Comparison of ENCODE assay signal across 8 mouse cellular contexts in genomic region chr15:79110528-79110927, GRCm38 (mm10). TPM values are rescaled to one million over a fixed set of nuclear protein-coding genes. Genes with fewer than 3 reads are reported as not detected.
DNase-seq lines count a peak whose midpoint lies in the region; ATAC-seq and TF ChIP-seq lines count a peak whose summit lies in the region.

No protein-coding gene starts in this region.

- TF ChIP-seq RAD21 in CH12.LX (IDR thresholded peaks at IDR 0.05; ENCODE audit: low read depth, low read length) = no peak

- no peak for TF ChIP-seq POLR2A in CH12.LX (IDR thresholded peaks at IDR 0.05; ENCODE audit: low read depth, low read length)

- DNase-seq in heart, embryonic 10.5 days (ENCODE audit: low spot score) = no peak
- no peak for DNase-seq in heart, postnatal 36 days
- no peak for DNase-seq in CH12.LX (ENCODE audit: extremely low read depth)
- DNase-seq in forebrain, postnatal 0 days = no peak
- no peak for DNase-seq in thymus, postnatal 0 days (ENCODE audit: low spot score)

- no peaks in the 10 kb centered on the region for H3K27me3 ChIP-seq in heart, embryonic 10.5 days (ENCODE audit: insufficient read depth, poor library complexity, severe bottlenecking)
- H3K27me3 ChIP-seq in CH12.LX (replicated peaks) = no peaks in the 10 kb centered on the region
- no peaks in the 10 kb centered on the region for H3K27me3 ChIP-seq in forebrain, postnatal 0 days (ENCODE audit: insufficient read depth, low read length)
- H3K27me3 ChIP-seq in liver, embryonic 15.5 days = peaks cover 33% of the 10 kb centered on the region

- H3K79me2 ChIP-seq in CH12.LX (replicated peaks; ENCODE audit: control insufficient read depth, extremely low read depth, insufficient read depth, poor library complexity, severe bottlenecking) = peaks cover 13% of the 10 kb centered on the region; the same call in 1 of the 2 replicates

- peak overlapping the region; percentile 77 for H3K9ac ChIP-seq in CH12.LX (ENCODE audit: insufficient read depth, low read depth)
- 0 out of 2 replicates have a peak overlapping the region, but pooled peaks have one; percentile 91 for H3K9ac ChIP-seq in forebrain, postnatal 0 days
- no peak overlapping the region for H3K9ac ChIP-seq in liver, embryonic 15.5 days

- dilution Hi-C loops in CH12.LX (cut with MboI; ENCODE audit: extremely low pct_ligation_motif_present, extremely low pct_unique_long_range_greater_than_20kb, low sequenced_read_pairs) = no loop called here

- no peaks in the 10 kb centered on the region for H3K9me3 ChIP-seq in heart, embryonic 10.5 days
- no peaks in the 10 kb centered on the region for H3K9me3 ChIP-seq in CH12.LX (replicated peaks; ENCODE audit: low read length)
- no peaks in the 10 kb centered on the region for H3K9me3 ChIP-seq in forebrain, postnatal 0 days (ENCODE audit: low read length)
- H3K9me3 ChIP-seq in liver, embryonic 15.5 days (replicated peaks) = no peaks in the 10 kb centered on the region

- peaks cover 32% of the 10 kb centered on the region for H3K36me3 ChIP-seq in heart, embryonic 10.5 days
- H3K36me3 ChIP-seq in CH12.LX (replicated peaks in 1 of 2; ENCODE audit: control insufficient read depth in 1 of 2, insufficient read depth in 1 of 2, low read length in 1 of 2) = peaks cover 16 to 42% of the 10 kb centered on the region in 2 experiments
- 0 out of 2 replicates have a peak, but pooled peaks cover 12% of the 10 kb centered on the region for H3K36me3 ChIP-seq in forebrain, postnatal 0 days (ENCODE audit: insufficient read depth)
- H3K36me3 ChIP-seq in liver, embryonic 15.5 days (replicated peaks) = no peaks in the 10 kb centered on the region

- ATAC-seq in forebrain, postnatal 0 days = no peak
- no peak for ATAC-seq in liver, embryonic 15.5 days (ENCODE audit: insufficient read depth)
- ATAC-seq in CD4-positive, CD25-positive, alpha-beta regulatory T cell, adult 4 months = no peak
- no peak for ATAC-seq in megakaryocyte progenitor cell, adult 5-6 weeks (replicated peaks; ENCODE audit: poor library complexity)

- H3K4me3 ChIP-seq in heart, embryonic 10.5 days = peak overlapping the region; percentile 84
- no peak overlapping the region for H3K4me3 ChIP-seq in CH12.LX (replicated peaks in 1 of 3; ENCODE audit: low read depth in 2 of 3, low read length in 2 of 3, poor library complexity in 1 of 3)
- peak overlapping the region; percentile 86; the same call in 1 of the 2 replicates for H3K4me3 ChIP-seq in forebrain, postnatal 0 days (ENCODE audit: low read depth, low read length)
- H3K4me3 ChIP-seq in liver, embryonic 15.5 days (replicated peaks) = no peak overlapping the region

- intact Hi-C loops in heart, postnatal 36 days (cut with DNase I) = loop anchor here (2.0 kb wide), 1 partner anchor 14 kb away; no protein-coding TSS in a partner anchor

- WGBS in heart, embryonic 10.5 days = 68% methylated on average over 2 of the region's 2 CpGs
- WGBS in forebrain, postnatal 0 days = 42% methylated on average over 2 of the region's 2 CpGs
- 65% methylated on average over 2 of the region's 2 CpGs for WGBS in liver, embryonic 15.5 days (ENCODE audit: insufficient replicate concordance)

- peaks cover 49% of the 10 kb centered on the region for H3K4me1 ChIP-seq in heart, embryonic 10.5 days
- H3K4me1 ChIP-seq in CH12.LX (ENCODE audit: control insufficient read depth in 1 of 2, insufficient read depth in 2 of 2) = peaks cover 9 to 34% of the 10 kb centered on the region in 2 experiments
- peaks cover 22% of the 10 kb centered on the region; the same call in 1 of the 2 replicates for H3K4me1 ChIP-seq in forebrain, postnatal 0 days (ENCODE audit: insufficient read depth)
- H3K4me1 ChIP-seq in liver, embryonic 15.5 days (replicated peaks) = peaks cover 45% of the 10 kb centered on the region

- no peak for TF ChIP-seq CTCF in CH12.LX (conservative IDR thresholded peaks at IDR 0.05 in 1 of 2, IDR thresholded peaks at IDR 0.05 in 1 of 2; ENCODE audit: low read depth in 2 of 2, low read length in 2 of 2)
- TF ChIP-seq CTCF in forebrain, postnatal 0 days (IDR thresholded peaks at IDR 0.05; ENCODE audit: low read depth) = no peak

- H3K27ac ChIP-seq in heart, embryonic 10.5 days = 0 out of 2 replicates have a peak overlapping the region, but pooled peaks have one; percentile 8
- H3K27ac ChIP-seq in CH12.LX (ENCODE audit: insufficient read depth, low read depth) = no peak overlapping the region
- no peak overlapping the region for H3K27ac ChIP-seq in forebrain, postnatal 0 days (ENCODE audit: low read depth, low read length)
- H3K27ac ChIP-seq in liver, embryonic 15.5 days (replicated peaks) = no peak overlapping the region

- in situ Hi-C loops in CH12.LX (cut with MboI; ENCODE audit: low pct_ligation_motif_present, low pct_unique_long_range_greater_than_20kb, low sequenced_read_pairs) = no loop called here

- H3K4me2 ChIP-seq in CH12.LX (ENCODE audit: insufficient read depth, low read depth, poor library complexity, severe bottlenecking) = peak overlapping the region; percentile 96
- peak overlapping the region; percentile 98 for H3K4me2 ChIP-seq in forebrain, postnatal 0 days (ENCODE audit: low read depth)
- H3K4me2 ChIP-seq in liver, embryonic 15.5 days = peak overlapping the region; percentile 99

- TF ChIP-seq EP300 in CH12.LX (IDR thresholded peaks at IDR 0.05; ENCODE audit: low read length) = no peak

RNA-seq across cellular contexts. Expression of gene Micall1, which starts 1.8 kb away (rescaled TPM):
- 13.1 and 14.5 TPM in 2 replicates for polyA plus RNA-seq in heart, embryonic 10.5 days (2016; fragmentation: Nextera tagmentation; extraction: Ambion mirVana)
- 10 to 100 TPM; 39.0 to 50.1 TPM for total RNA-seq in heart, postnatal 36 days (2021)
- total RNA-seq in CH12.LX (2012; rRNA removed) = 6.3 and 6.7 TPM in 2 replicates
- total RNA-seq in CH12.LX (2014; rRNA removed) = 1.5 and 1.7 TPM in 2 replicates
- polyA plus RNA-seq in CH12.LX (2012; ENCODE audit: insufficient read length, low read depth) = 8.9 and 10.4 TPM in 2 replicates
- total RNA-seq in forebrain, postnatal 0 days (2014; rRNA removed) = 23.8 and 29.1 TPM in 2 replicates
- 7.2 and 8.0 TPM in 2 replicates for polyA plus RNA-seq in forebrain, postnatal 0 days (2015; fragmentation: Nextera tagmentation; extraction: Ambion mirVana)
- 0.86 and 1.3 TPM in 2 replicates for polyA plus RNA-seq in liver, embryonic 15.5 days (2015; fragmentation: Nextera tagmentation; extraction: Ambion mirVana)
- 10 to 100 TPM; 11.8 to 22.1 TPM for polyA plus RNA-seq in CD4-positive, CD25-positive, alpha-beta regulatory T cell, adult 4 months (2017; shearing (Covaris generic))
- 4.8 and 5.6 TPM in 2 replicates for total RNA-seq in megakaryocyte progenitor cell, adult 5-6 weeks (2015)
- 3.6 and 5.5 TPM in 2 replicates for total RNA-seq in megakaryocyte progenitor cell, adult 5-6 weeks (2017)
- 3.3 and 4.6 TPM in 2 replicates for polyA plus RNA-seq in thymus, postnatal 0 days (2015; fragmentation: Nextera tagmentation; extraction: Ambion mirVana)

RNA-seq across cellular contexts. Expression of gene Polr2f, which starts 30.3 kb away (rescaled TPM):
- 289 and 326 TPM in 2 replicates for polyA plus RNA-seq in heart, embryonic 10.5 days (2016; fragmentation: Nextera tagmentation; extraction: Ambion mirVana)
- 100 to 1,000 TPM; 132 to 146 TPM for total RNA-seq in heart, postnatal 36 days (2021)
- 286 and 376 TPM in 2 replicates for total RNA-seq in CH12.LX (2012; rRNA removed)
- total RNA-seq in CH12.LX (2014; rRNA removed) = 157 and 218 TPM in 2 replicates
- 414 and 431 TPM in 2 replicates for polyA plus RNA-seq in CH12.LX (2012; ENCODE audit: insufficient read length, low read depth)
- 48.6 and 111 TPM in 2 replicates for total RNA-seq in forebrain, postnatal 0 days (2014; rRNA removed)
- polyA plus RNA-seq in forebrain, postnatal 0 days (2015; fragmentation: Nextera tagmentation; extraction: Ambion mirVana) = 362 and 414 TPM in 2 replicates
- 118 and 125 TPM in 2 replicates for polyA plus RNA-seq in liver, embryonic 15.5 days (2015; fragmentation: Nextera tagmentation; extraction: Ambion mirVana)
- polyA plus RNA-seq in CD4-positive, CD25-positive, alpha-beta regulatory T cell, adult 4 months (2017; shearing (Covaris generic)) = 100 to 1,000 TPM in 1 of 2 experiments, 10 to 100 TPM in 1; 92.3 to 119 TPM
- total RNA-seq in megakaryocyte progenitor cell, adult 5-6 weeks (2015) = 76.7 and 114 TPM in 2 replicates
- total RNA-seq in megakaryocyte progenitor cell, adult 5-6 weeks (2017) = 88.6 and 104 TPM in 2 replicates
- 284 and 300 TPM in 2 replicates for polyA plus RNA-seq in thymus, postnatal 0 days (2015; fragmentation: Nextera tagmentation; extraction: Ambion mirVana)

RNA-seq across cellular contexts. Expression of gene 1700088E04Rik, which starts 30.5 kb away (rescaled TPM):
- polyA plus RNA-seq in heart, embryonic 10.5 days (2016; fragmentation: Nextera tagmentation; extraction: Ambion mirVana) = 6.0 and 8.1 TPM in 2 replicates
- total RNA-seq in heart, postnatal 36 days (2021) = 1 to 10 TPM; 1.3 to 2.8 TPM
- total RNA-seq in CH12.LX (2012; rRNA removed) = 1.2 and 2.1 TPM in 2 replicates
- total RNA-seq in CH12.LX (2014; rRNA removed) = 0.68 and 1.0 TPM in 2 replicates
- polyA plus RNA-seq in CH12.LX (2012; ENCODE audit: insufficient read length, low read depth) = 3.8 and 4.2 TPM in 2 replicates
- 11.8 and 15.2 TPM in 2 replicates for total RNA-seq in forebrain, postnatal 0 days (2014; rRNA removed)
- polyA plus RNA-seq in forebrain, postnatal 0 days (2015; fragmentation: Nextera tagmentation; extraction: Ambion mirVana) = 19.3 and 23.7 TPM in 2 replicates
- polyA plus RNA-seq in liver, embryonic 15.5 days (2015; fragmentation: Nextera tagmentation; extraction: Ambion mirVana) = 0.47 and 0.69 TPM in 2 replicates
- polyA plus RNA-seq in CD4-positive, CD25-positive, alpha-beta regulatory T cell, adult 4 months (2017; shearing (Covaris generic)) = 10 to 100 TPM in 1 of 2 experiments, 1 to 10 TPM in 1; 4.1 to 10.1 TPM
- 0.99 TPM in 1 of 2 replicates, not detected in the other for total RNA-seq in megakaryocyte progenitor cell, adult 5-6 weeks (2015)
- not detected in 2 replicates for total RNA-seq in megakaryocyte progenitor cell, adult 5-6 weeks (2017)
- 2.4 and 4.0 TPM in 2 replicates for polyA plus RNA-seq in thymus, postnatal 0 days (2015; fragmentation: Nextera tagmentation; extraction: Ambion mirVana)

RNA-seq across cellular contexts. Expression of gene Eif3l, which starts 35.5 kb away (rescaled TPM):
- polyA plus RNA-seq in heart, embryonic 10.5 days (2016; fragmentation: Nextera tagmentation; extraction: Ambion mirVana) = 201 and 226 TPM in 2 replicates
- total RNA-seq in heart, postnatal 36 days (2021) = 10 to 100 TPM; 71.6 to 72.7 TPM
- 323 and 347 TPM in 2 replicates for total RNA-seq in CH12.LX (2012; rRNA removed)
- total RNA-seq in CH12.LX (2014; rRNA removed) = 379 and 392 TPM in 2 replicates
- polyA plus RNA-seq in CH12.LX (2012; ENCODE audit: insufficient read length, low read depth) = 303 and 306 TPM in 2 replicates
- 213 and 218 TPM in 2 replicates for total RNA-seq in forebrain, postnatal 0 days (2014; rRNA removed)
- polyA plus RNA-seq in forebrain, postnatal 0 days (2015; fragmentation: Nextera tagmentation; extraction: Ambion mirVana) = 179 and 191 TPM in 2 replicates
- 116 and 117 TPM in 2 replicates for polyA plus RNA-seq in liver, embryonic 15.5 days (2015; fragmentation: Nextera tagmentation; extraction: Ambion mirVana)
- polyA plus RNA-seq in CD4-positive, CD25-positive, alpha-beta regulatory T cell, adult 4 months (2017; shearing (Covaris generic)) = 100 to 1,000 TPM; 224 to 263 TPM
- 192 and 203 TPM in 2 replicates for total RNA-seq in megakaryocyte progenitor cell, adult 5-6 weeks (2015)
- total RNA-seq in megakaryocyte progenitor cell, adult 5-6 weeks (2017) = 259 and 271 TPM in 2 replicates
- 200 and 212 TPM in 2 replicates for polyA plus RNA-seq in thymus, postnatal 0 days (2015; fragmentation: Nextera tagmentation; extraction: Ambion mirVana)

RNA-seq across cellular contexts. Expression of gene Ankrd54, which starts 47.8 kb away (rescaled TPM):
- polyA plus RNA-seq in heart, embryonic 10.5 days (2016; fragmentation: Nextera tagmentation; extraction: Ambion mirVana) = 34.8 and 48.7 TPM in 2 replicates
- total RNA-seq in heart, postnatal 36 days (2021) = 1 to 10 TPM; 7.7 to 8.1 TPM
- total RNA-seq in CH12.LX (2012; rRNA removed) (37.1 and 38.6 TPM in 2 replicates), CH12.LX (2014; rRNA removed) (23.1 and 26.4 TPM in 2 replicates)
- 21.8 and 22.8 TPM in 2 replicates for polyA plus RNA-seq in CH12.LX (2012; ENCODE audit: insufficient read length, low read depth)
- total RNA-seq in forebrain, postnatal 0 days (2014; rRNA removed) = 43.3 and 50.5 TPM in 2 replicates
- 41.2 and 45.8 TPM in 2 replicates for polyA plus RNA-seq in forebrain, postnatal 0 days (2015; fragmentation: Nextera tagmentation; extraction: Ambion mirVana)
- polyA plus RNA-seq in liver, embryonic 15.5 days (2015; fragmentation: Nextera tagmentation; extraction: Ambion mirVana) = 47.9 and 55.1 TPM in 2 replicates
- polyA plus RNA-seq in CD4-positive, CD25-positive, alpha-beta regulatory T cell, adult 4 months (2017; shearing (Covaris generic)) = 1 to 10 TPM; 3.5 to 9.6 TPM
- total RNA-seq in megakaryocyte progenitor cell, adult 5-6 weeks (2015) = 16.0 and 17.3 TPM in 2 replicates
- total RNA-seq in megakaryocyte progenitor cell, adult 5-6 weeks (2017) = 11.2 and 18.8 TPM in 2 replicates
- 60.0 and 62.6 TPM in 2 replicates for polyA plus RNA-seq in thymus, postnatal 0 days (2015; fragmentation: Nextera tagmentation; extraction: Ambion mirVana)

Comparison
In these comparisons a context has a peak if more than half of its experiments do, and no peak if none do; other contexts are left out.
1. H3K4me3 ChIP-seq: peak in heart, embryonic 10.5 days (single experiment) and forebrain, postnatal 0 days (single experiment); none in CH12.LX (0 of 3) and liver, embryonic 15.5 days (single experiment).
2. Peak in every context shown above with its lines, with median percentiles within 50 percentile points of each other: H3K4me2 ChIP-seq.